Mouse (Mus musculus) embryonic facial prominence, embryonic 12.5 days (tissue): ENCODE data around the gene Tns4. TPM values are rescaled to one million over a fixed set of nuclear protein-coding genes. Genes with fewer than 3 reads are reported as not detected.

Source experiments
- ATAC-seq: fragments of 200-750 bp; cut with Nextera tagmentation; 2 replicates; pipeline ENCODE4 v1.8.0; 2017; ENCODE audit not compliant: insufficient number of reproducible peaks, insufficient read depth, low FRiP score, low TSS enrichment
- H3K27ac ChIP-seq: fragments of 300-500 bp; sonication (generic); 2 replicates; pipeline ENCODE4 v1.5.1; 2016; ENCODE audit warnings: mild to moderate bottlenecking
- H3K27me3 ChIP-seq: fragments of 300-500 bp; sonication (generic); 2 replicates; pipeline ENCODE4 v1.6.1; 2016; ENCODE audit warnings: mild to moderate bottlenecking, moderate library complexity
- H3K36me3 ChIP-seq: fragments of 300-500 bp; sonication (generic); 2 replicates; pipeline ENCODE4 v1.6.1; 2016; ENCODE audit warnings: mild to moderate bottlenecking
- H3K4me1 ChIP-seq: fragments of 300-500 bp; sonication (generic); 2 replicates; pipeline ENCODE4 v1.6.1; 2016
- H3K4me2 ChIP-seq: fragments of 300-500 bp; sonication (generic); replicated peaks from 2 replicates; pipeline ENCODE4 v1.6.1; 2016; ENCODE audit warnings: mild to moderate bottlenecking, moderate library complexity
- H3K4me3 ChIP-seq: fragments of 300-500 bp; sonication (generic); 2 replicates; pipeline ENCODE4 v1.5.1; 2016; ENCODE audit warnings: mild to moderate bottlenecking
- H3K9ac ChIP-seq: fragments of 300-500 bp; sonication (generic); 2 replicates; pipeline ENCODE4 v1.6.1; 2016; ENCODE audit warnings: mild to moderate bottlenecking, moderate library complexity
- H3K9me3 ChIP-seq: fragments of 300-500 bp; sonication (generic); 2 replicates; pipeline ENCODE4 v1.6.1; 2016; ENCODE audit warnings: mild to moderate bottlenecking, moderate library complexity
- whole genome bisulfite sequencing: fragments of 180-500 bp; shearing (Covaris S2); methylation state at CpG from one replicate; pipeline ENCODE4 v1.1.7; 2016; 5-methylcytosine and 5-hydroxymethylcytosine counted together
- polyA plus RNA-seq: library from polyadenylated mRNA; unstranded; fragments of >200 nt; fragmentation: Nextera tagmentation; extraction: Ambion mirVana; gene quantifications from 2 replicates; pipeline ENCODE4 v1.2.1, GENCODE M21; 2016

Tns4 gene
- polyA plus RNA-seq, 1 experiment from 2014 or later = 0.28 TPM

- H3K27ac ChIP-seq = no peak overlapping the region
- H3K36me3 ChIP-seq = no peaks in the 10 kb centered on the region
- no peaks in the 10 kb centered on the region for H3K27me3 ChIP-seq
- no peak overlapping the region for H3K9ac ChIP-seq
- 81% methylated on average over 7 of the region's 7 CpGs for WGBS
- 0 out of 2 replicates have a peak, but pooled peaks cover 6% of the 10 kb centered on the region for H3K9me3 ChIP-seq
- H3K4me2 ChIP-seq = no peak overlapping the region
- peaks cover 29% of the 10 kb centered on the region for H3K4me1 ChIP-seq
- ATAC-seq = no peak
- no peak overlapping the region for H3K4me3 ChIP-seq
These were observed 26.4 kb downstream of the Tns4 start for GRCm38 (mm10) chr11:99062661-99063060.

DNA sequence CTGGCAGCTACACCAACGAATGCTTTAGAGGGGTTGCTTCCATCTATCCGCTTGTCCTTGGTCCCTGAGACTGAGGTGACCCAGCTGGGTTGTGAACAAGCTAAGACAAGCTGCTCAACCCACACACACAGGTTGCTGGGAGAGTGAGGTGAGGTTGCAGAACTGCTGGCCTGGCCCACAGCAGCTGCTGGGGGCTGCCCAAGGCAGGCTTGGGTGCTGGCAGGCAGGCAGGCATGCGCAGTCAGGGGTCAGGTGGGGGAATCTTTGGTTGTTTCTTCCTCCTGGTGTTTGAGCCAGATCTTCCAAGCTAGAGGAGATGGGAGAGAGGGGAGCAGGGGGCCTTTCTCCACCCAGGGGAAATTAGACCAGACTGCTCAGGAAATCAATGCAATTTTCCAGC lies 28.7 kb downstream of the Tns4 start:
- Histone ChIP-seq H3K27me3 (no peaks in the 10 kb centered on the region), H3K9me3 (0 out of 2 replicates have a peak, but pooled peaks cover 6% of the 10 kb centered on the region), H3K27ac (peak overlapping the region; percentile 50), H3K4me2 (no peak overlapping the region), H3K9ac (no peak overlapping the region), H3K36me3 (no peaks in the 10 kb centered on the region), H3K4me3 (no peak overlapping the region), H3K4me1 (peaks cover 34% of the 10 kb centered on the region)
- WGBS = 69% methylated on average over 3 of the region's 3 CpGs
- no peak for ATAC-seq

DNA sequence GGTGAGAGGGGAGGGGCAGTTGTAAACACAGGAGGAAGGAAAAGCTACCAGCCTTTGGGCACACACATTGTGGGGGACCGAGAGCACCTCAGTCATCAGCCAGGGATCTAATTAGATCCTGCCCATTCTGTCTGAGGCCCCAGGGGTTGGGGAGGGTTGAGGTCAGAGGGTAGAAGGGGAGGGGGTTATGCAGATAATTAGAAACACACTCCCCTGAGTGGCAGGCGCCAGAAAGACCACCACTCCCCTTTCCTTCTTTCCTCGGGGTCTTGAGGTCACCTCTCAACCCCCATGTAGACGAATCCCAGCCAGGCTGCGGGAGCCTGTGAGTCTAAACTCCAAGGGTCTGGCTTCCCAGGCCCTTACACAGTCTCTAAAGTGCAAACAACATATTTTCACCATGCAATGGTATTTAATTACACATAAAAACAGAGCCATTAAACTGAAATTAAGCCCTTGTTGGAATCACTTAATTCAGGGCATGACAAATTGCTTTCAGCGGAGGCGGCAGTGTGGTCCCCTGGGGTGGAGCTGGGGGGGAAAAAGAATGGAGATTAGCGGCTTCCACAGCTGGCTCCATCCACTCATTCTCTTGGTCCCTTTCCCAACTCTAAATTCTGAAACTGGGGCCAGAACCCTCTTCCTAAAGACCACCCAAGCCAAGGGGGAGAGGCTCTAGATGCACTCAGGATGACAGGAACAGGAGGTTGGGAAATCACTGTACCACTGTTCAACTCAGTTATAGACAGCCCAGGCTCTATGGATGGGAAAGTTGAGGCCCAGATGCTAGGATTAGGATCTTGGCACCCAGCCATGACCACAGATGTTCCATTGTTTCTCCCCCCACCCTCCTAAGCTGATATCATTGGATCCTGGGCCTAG lies 33.3 kb downstream of the Tns4 start:
- Histone ChIP-seq H3K27ac (peak overlapping the region; percentile 83), H3K9me3 (0 out of 2 replicates have a peak, but pooled peaks cover 6% of the 10 kb centered on the region), H3K27me3 (no peaks in the 10 kb centered on the region), H3K4me1 (peaks cover 27% of the 10 kb centered on the region), H3K4me2 (0 out of 2 replicates have a peak overlapping the region, but pooled peaks have one; percentile 8), H3K4me3 (no peak overlapping the region), H3K9ac (0 out of 2 replicates have a peak overlapping the region, but pooled peaks have one; percentile 7), H3K36me3 (peaks cover 23% of the 10 kb centered on the region)
- WGBS = 3% methylated on average over 8 of the region's 8 CpGs
- ATAC-seq = peak; percentile 70

GRCm38 (mm10) chr11:99055143-99055542 lies 34.0 kb downstream of the Tns4 start:
- H3K27ac ChIP-seq = peak overlapping the region; percentile 83
- ATAC-seq = no peak; the same call in 1 of the 2 replicates
- no peak overlapping the region for H3K4me3 ChIP-seq

GRCm38 (mm10) chr11:99047643-99048042 lies 41.5 kb downstream of the Tns4 start:
- H3K27ac ChIP-seq = peak overlapping the region; percentile 95
- 41% methylated on average over 2 of the region's 2 CpGs for WGBS
- H3K36me3 ChIP-seq = peaks cover 55% of the 10 kb centered on the region
- H3K9ac ChIP-seq = peak overlapping the region; percentile 31; the same call in 1 of the 2 replicates
- peak overlapping the region; percentile 20; the same call in 1 of the 2 replicates for H3K4me3 ChIP-seq
- H3K4me2 ChIP-seq = peak overlapping the region; percentile 91
- H3K4me1 ChIP-seq = peaks cover 46% of the 10 kb centered on the region
- ATAC-seq = 0 out of 2 replicates have a peak, but pooled peaks have one; percentile 7
- no peaks in the 10 kb centered on the region for H3K9me3 ChIP-seq
- no peaks in the 10 kb centered on the region for H3K27me3 ChIP-seq

More at GRCm38 (mm10) chr11:99055143-99055542, 34.0 kb downstream of the Tns4 start:
- Histone ChIP-seq H3K9ac (0 out of 2 replicates have a peak overlapping the region, but pooled peaks have one; percentile 7), H3K36me3 (peaks cover 27% of the 10 kb centered on the region), H3K4me1 (peaks cover 21% of the 10 kb centered on the region), H3K9me3 (0 out of 2 replicates have a peak, but pooled peaks cover 6% of the 10 kb centered on the region), H3K4me2 (no peak overlapping the region; the same call in 1 of the 2 replicates), H3K27me3 (no peaks in the 10 kb centered on the region)
- WGBS = 35% methylated on average over 4 of the region's 4 CpGs

GRCm38 (mm10) chr11:99047120-99047519 lies 42.0 kb downstream of the Tns4 start:
- peaks cover 50% of the 10 kb centered on the region for H3K36me3 ChIP-seq
- no peaks in the 10 kb centered on the region for H3K27me3 ChIP-seq
- peak; percentile 45; the same call in 1 of the 2 replicates for ATAC-seq
- peak overlapping the region; percentile 20; the same call in 1 of the 2 replicates for H3K4me3 ChIP-seq
- peak overlapping the region; percentile 91 for H3K4me2 ChIP-seq
- H3K27ac ChIP-seq = peak overlapping the region; percentile 95
- WGBS = 13% methylated on average over 5 of the region's 5 CpGs
- no peaks in the 10 kb centered on the region for H3K9me3 ChIP-seq
- H3K9ac ChIP-seq = no peak overlapping the region
- peaks cover 51% of the 10 kb centered on the region for H3K4me1 ChIP-seq

- ATAC-seq = no peak
- WGBS = 64% methylated on average over 12 of the region's 12 CpGs
- H3K4me1 ChIP-seq = peaks cover 56% of the 10 kb centered on the region
- H3K4me3 ChIP-seq = peak overlapping the region; percentile 28
- no peaks in the 10 kb centered on the region for H3K9me3 ChIP-seq
- peak overlapping the region; percentile 95 for H3K27ac ChIP-seq
- H3K4me2 ChIP-seq = peak overlapping the region; percentile 91
- H3K27me3 ChIP-seq = no peaks in the 10 kb centered on the region
- peak overlapping the region; percentile 30; the same call in 1 of the 2 replicates for H3K9ac ChIP-seq
- peaks cover 33% of the 10 kb centered on the region for H3K36me3 ChIP-seq
These were observed 43.8 kb downstream of the Tns4 start for GRCm38 (mm10) chr11:99045159-99045889.

DNA sequence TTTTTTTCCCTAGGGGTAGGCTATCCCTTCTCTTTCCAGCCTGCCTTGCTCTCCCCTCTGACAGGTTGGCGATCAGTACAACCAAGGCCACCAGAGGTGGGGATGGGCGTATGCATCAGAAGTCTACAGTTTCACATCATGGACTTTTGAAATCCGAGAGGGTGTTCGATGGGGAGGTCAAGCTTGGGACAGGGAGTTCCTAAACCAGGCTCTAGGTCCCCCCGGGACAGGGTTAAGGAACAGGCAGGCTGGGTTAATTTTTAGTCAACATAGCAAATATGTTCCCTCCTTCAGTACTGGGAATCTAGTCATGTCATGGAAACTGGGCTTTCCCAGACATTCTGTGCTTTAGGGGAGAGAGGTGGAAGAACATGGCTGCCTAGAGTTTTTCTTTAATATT lies 44.8 kb downstream of the Tns4 start:
- 30% methylated on average over 5 of the region's 5 CpGs for WGBS
- no peaks in the 10 kb centered on the region for H3K27me3 ChIP-seq
- peaks cover 58% of the 10 kb centered on the region for H3K4me1 ChIP-seq
- H3K9ac ChIP-seq = no peak overlapping the region
- no peak for ATAC-seq
- peaks cover 24% of the 10 kb centered on the region for H3K36me3 ChIP-seq
- H3K9me3 ChIP-seq = no peaks in the 10 kb centered on the region
- peak overlapping the region; percentile 95 for H3K27ac ChIP-seq
- peak overlapping the region; percentile 91 for H3K4me2 ChIP-seq
- H3K4me3 ChIP-seq = peak overlapping the region; percentile 28

DNA sequence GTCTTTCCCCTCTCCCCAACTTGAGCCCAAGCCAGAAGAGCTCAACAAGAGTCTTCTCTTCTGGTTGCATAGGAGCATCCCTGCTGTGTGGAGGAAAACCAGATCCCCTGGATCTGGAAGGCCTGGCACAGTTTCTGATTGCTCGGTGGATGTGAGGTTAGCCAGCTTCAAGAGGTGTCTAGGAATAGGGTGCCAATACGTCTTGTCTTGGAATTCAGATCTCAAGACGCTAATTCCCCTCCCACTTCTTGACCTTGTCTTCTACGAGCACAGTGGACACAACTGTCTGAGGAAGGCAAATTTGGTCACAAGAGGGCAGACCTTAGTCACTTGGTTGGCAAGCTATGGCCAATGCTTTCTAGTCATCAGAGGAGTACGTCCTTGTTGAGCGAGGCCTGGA lies 45.5 kb downstream of the Tns4 start:
- no peak for ATAC-seq
- 59% methylated on average over 6 of the region's 6 CpGs for WGBS
- Histone ChIP-seq H3K4me3 (peak overlapping the region; percentile 28), H3K27me3 (no peaks in the 10 kb centered on the region), H3K4me2 (peak overlapping the region; percentile 91), H3K27ac (peak overlapping the region; percentile 97), H3K4me1 (peaks cover 58% of the 10 kb centered on the region), H3K9me3 (no peaks in the 10 kb centered on the region), H3K36me3 (peaks cover 17% of the 10 kb centered on the region), H3K9ac (peak overlapping the region; percentile 29; the same call in 1 of the 2 replicates)

DNA sequence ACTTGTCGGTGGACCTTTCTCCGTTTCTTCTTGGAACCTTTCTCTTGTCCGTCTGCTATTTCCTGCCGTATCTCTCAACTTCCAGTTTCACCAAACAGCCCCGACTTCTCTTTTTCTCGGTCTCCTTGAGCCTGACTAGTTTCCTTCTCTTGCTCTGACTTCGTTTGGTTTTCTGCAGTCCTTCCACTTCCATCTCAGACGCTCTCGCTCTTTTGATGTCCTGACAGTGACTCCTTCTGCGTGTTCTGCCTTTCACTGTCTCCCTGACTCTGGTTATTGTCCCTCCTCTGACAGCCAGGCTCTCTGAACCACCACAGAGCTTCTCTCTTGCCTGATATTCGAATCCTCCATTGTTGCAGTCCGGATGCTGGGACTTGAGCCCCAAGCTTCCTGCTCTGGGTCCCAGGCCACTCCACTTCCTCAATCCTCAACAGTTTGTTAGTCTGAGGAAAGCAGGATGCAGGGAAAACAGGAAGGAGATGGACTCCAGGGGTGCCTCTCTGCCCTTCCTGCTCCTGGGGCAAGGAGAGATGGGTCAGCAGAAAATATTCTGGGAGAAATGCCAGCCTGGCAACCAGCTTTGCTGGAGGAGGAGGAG lies 46.2 kb downstream of the Tns4 start:
- peak overlapping the region; percentile 91 for H3K4me2 ChIP-seq
- peak overlapping the region; percentile 87 for H3K4me3 ChIP-seq
- H3K9ac ChIP-seq = peak overlapping the region; percentile 96
- H3K36me3 ChIP-seq = peaks cover 10% of the 10 kb centered on the region
- 18% methylated on average over 12 of the region's 12 CpGs for WGBS
- H3K9me3 ChIP-seq = no peaks in the 10 kb centered on the region
- peak overlapping the region; percentile 97 for H3K27ac ChIP-seq
- H3K27me3 ChIP-seq = no peaks in the 10 kb centered on the region
- H3K4me1 ChIP-seq = peaks cover 54% of the 10 kb centered on the region
- no peak for ATAC-seq
